Mouse (Mus musculus): ENCODE data around the gene Glyctk. TPM values are rescaled to one million over a fixed set of nuclear protein-coding genes. Genes with fewer than 3 reads are reported as not detected.

Glyctk gene
- total and polyA plus RNA-seq, 3 experiments: 1.00 to 3.5 (median 1.2) TPM

GRCm38 (mm10) chr9:106201895-106202294, 44.0 kb upstream of the Glyctk start:
- Histone ChIP-seq H3K27me3 (ENCODE audit: insufficient read depth, low read length) (no peaks in the 10 kb centered on the region), H3K9me3 (replicated peaks) (no peaks in the 10 kb centered on the region), H3K36me3 (replicated peaks) (peaks cover 39% of the 10 kb centered on the region), H3K4me3 (ENCODE audit: low read depth, low read length) (peak overlapping the region; percentile 83; the same call in 1 of the 2 replicates), H3K4me1 (ENCODE audit: insufficient read depth, low read depth, low read length) (peaks cover 78% of the 10 kb centered on the region)
- ATAC-seq (ENCODE audit: extremely low read depth, insufficient number of reproducible peaks, low FRiP score, poor library complexity, severe bottlenecking): no peak
- TF ChIP-seq TAL1 (conservative IDR thresholded peaks at IDR 0.05; ENCODE audit: low read depth, low read length): no peak
- no peak for TF ChIP-seq POLR2AphosphoS5 (IDR thresholded peaks at IDR 0.05; ENCODE audit: insufficient replicate concordance, low read depth, low read length)
- TF ChIP-seq CTCF (IDR thresholded peaks at IDR 0.05; ENCODE audit: low read depth, low read length): no peak
- TF ChIP-seq GATA2 (IDR thresholded peaks at IDR 0.05; ENCODE audit: borderline replicate concordance, low read depth, low read length): no peak
- no peak for TF ChIP-seq GATA1 (IDR thresholded peaks at IDR 0.05; ENCODE audit: borderline replicate concordance, low read length)
- no peak for DNase-seq (ENCODE audit: low spot score)

- peak within 1 kb of the TSS; percentile 78 for H3K4me3 ChIP-seq (ENCODE audit: low read depth, low read length)
- TF ChIP-seq POLR2AphosphoS5 (IDR thresholded peaks at IDR 0.05; ENCODE audit: insufficient replicate concordance, low read depth, low read length) (no peak), GATA2 (IDR thresholded peaks at IDR 0.05; ENCODE audit: borderline replicate concordance, low read depth, low read length) (no peak), CTCF (IDR thresholded peaks at IDR 0.05; ENCODE audit: low read depth, low read length) (no peak), GATA1 (IDR thresholded peaks at IDR 0.05; ENCODE audit: borderline replicate concordance, low read length) (no peak), TAL1 (conservative IDR thresholded peaks at IDR 0.05; ENCODE audit: low read depth, low read length) (no peak)
- H3K4me1 ChIP-seq (ENCODE audit: insufficient read depth, low read depth, low read length): peaks cover 60% of the 10 kb centered on the region
- no peaks in the 10 kb centered on the region for H3K27me3 ChIP-seq (ENCODE audit: insufficient read depth, low read length)
- H3K9me3 ChIP-seq (replicated peaks): no peaks in the 10 kb centered on the region
- peaks cover 41% of the 10 kb centered on the region for H3K36me3 ChIP-seq (replicated peaks)
- ATAC-seq (ENCODE audit: extremely low read depth, insufficient number of reproducible peaks, low FRiP score, poor library complexity, severe bottlenecking) (no peak), DNase-seq (ENCODE audit: low spot score) (peak; percentile 28)
Observed at GRCm38 (mm10) chr9:106199535-106200272, 41.8 kb upstream of the Glyctk start, which contains the start of gene Ppm1m. TSS of gene Ppm1m (minus strand) at chr9:106199746.

GRCm38 (mm10) chr9:106198962-106199458, 41.1 kb upstream of the Glyctk start:
- Histone ChIP-seq H3K4me1 (ENCODE audit: insufficient read depth, low read depth, low read length) (peaks cover 57% of the 10 kb centered on the region), H3K4me3 (ENCODE audit: low read depth, low read length) (peak overlapping the region; percentile 78), H3K9me3 (replicated peaks) (no peaks in the 10 kb centered on the region), H3K27me3 (ENCODE audit: insufficient read depth, low read length) (no peaks in the 10 kb centered on the region), H3K36me3 (replicated peaks) (peaks cover 41% of the 10 kb centered on the region)
- ATAC-seq (ENCODE audit: extremely low read depth, insufficient number of reproducible peaks, low FRiP score, poor library complexity, severe bottlenecking): peak; percentile 43
- DNase-seq (ENCODE audit: low spot score): peak; percentile 82
- TF ChIP-seq GATA1 (IDR thresholded peaks at IDR 0.05; ENCODE audit: borderline replicate concordance, low read length) (no peak), POLR2AphosphoS5 (IDR thresholded peaks at IDR 0.05; ENCODE audit: insufficient replicate concordance, low read depth, low read length) (no peak), CTCF (IDR thresholded peaks at IDR 0.05; ENCODE audit: low read depth, low read length) (no peak), GATA2 (IDR thresholded peaks at IDR 0.05; ENCODE audit: borderline replicate concordance, low read depth, low read length) (no peak), TAL1 (conservative IDR thresholded peaks at IDR 0.05; ENCODE audit: low read depth, low read length) (no peak)

- Histone ChIP-seq H3K27me3 (ENCODE audit: insufficient read depth, low read length) (no peaks in the 10 kb centered on the region), H3K36me3 (replicated peaks) (peaks cover 52% of the 10 kb centered on the region), H3K9me3 (replicated peaks) (no peaks in the 10 kb centered on the region), H3K4me3 (ENCODE audit: low read depth, low read length) (peak overlapping the region; percentile 48; the same call in 1 of the 2 replicates), H3K4me1 (ENCODE audit: insufficient read depth, low read depth, low read length) (peaks cover 57% of the 10 kb centered on the region)
- ATAC-seq (ENCODE audit: extremely low read depth, insufficient number of reproducible peaks, low FRiP score, poor library complexity, severe bottlenecking): no peak
- no peak for DNase-seq (ENCODE audit: low spot score)
- TF ChIP-seq POLR2AphosphoS5 (IDR thresholded peaks at IDR 0.05; ENCODE audit: insufficient replicate concordance, low read depth, low read length) (no peak), TAL1 (conservative IDR thresholded peaks at IDR 0.05; ENCODE audit: low read depth, low read length) (no peak), CTCF (IDR thresholded peaks at IDR 0.05; ENCODE audit: low read depth, low read length) (no peak), GATA1 (IDR thresholded peaks at IDR 0.05; ENCODE audit: borderline replicate concordance, low read length) (no peak), GATA2 (IDR thresholded peaks at IDR 0.05; ENCODE audit: borderline replicate concordance, low read depth, low read length) (no peak)
Observed at GRCm38 (mm10) chr9:106197732-106198131, 39.8 kb upstream of the Glyctk start.

GRCm38 (mm10) chr9:106197081-106197713, 39.3 kb upstream of the Glyctk start:
- DNase-seq (ENCODE audit: low spot score) (no peak), ATAC-seq (ENCODE audit: extremely low read depth, insufficient number of reproducible peaks, low FRiP score, poor library complexity, severe bottlenecking) (no peak)
- Histone ChIP-seq H3K4me3 (ENCODE audit: low read depth, low read length) (no peak overlapping the region), H3K36me3 (replicated peaks) (peaks cover 58% of the 10 kb centered on the region), H3K27me3 (ENCODE audit: insufficient read depth, low read length) (no peaks in the 10 kb centered on the region), H3K9me3 (replicated peaks) (no peaks in the 10 kb centered on the region), H3K4me1 (ENCODE audit: insufficient read depth, low read depth, low read length) (peaks cover 57% of the 10 kb centered on the region)
- no peak for TF ChIP-seq GATA1 (IDR thresholded peaks at IDR 0.05; ENCODE audit: borderline replicate concordance, low read length)
- no peak for TF ChIP-seq CTCF (IDR thresholded peaks at IDR 0.05; ENCODE audit: low read depth, low read length)
- no peak for TF ChIP-seq GATA2 (IDR thresholded peaks at IDR 0.05; ENCODE audit: borderline replicate concordance, low read depth, low read length)
- TF ChIP-seq TAL1 (conservative IDR thresholded peaks at IDR 0.05; ENCODE audit: low read depth, low read length): no peak
- TF ChIP-seq POLR2AphosphoS5 (IDR thresholded peaks at IDR 0.05; ENCODE audit: insufficient replicate concordance, low read depth, low read length): no peak

GRCm38 (mm10) chr9:106195693-106196092, 37.8 kb upstream of the Glyctk start:
- ATAC-seq (ENCODE audit: extremely low read depth, insufficient number of reproducible peaks, low FRiP score, poor library complexity, severe bottlenecking): no peak
- TF ChIP-seq TAL1 (conservative IDR thresholded peaks at IDR 0.05; ENCODE audit: low read depth, low read length) (no peak), GATA1 (IDR thresholded peaks at IDR 0.05; ENCODE audit: borderline replicate concordance, low read length) (no peak), POLR2AphosphoS5 (IDR thresholded peaks at IDR 0.05; ENCODE audit: insufficient replicate concordance, low read depth, low read length) (no peak), GATA2 (IDR thresholded peaks at IDR 0.05; ENCODE audit: borderline replicate concordance, low read depth, low read length) (no peak), CTCF (IDR thresholded peaks at IDR 0.05; ENCODE audit: low read depth, low read length) (no peak)
- Histone ChIP-seq H3K36me3 (replicated peaks) (peaks cover 73% of the 10 kb centered on the region), H3K9me3 (replicated peaks) (no peaks in the 10 kb centered on the region), H3K27me3 (ENCODE audit: insufficient read depth, low read length) (no peaks in the 10 kb centered on the region), H3K4me3 (ENCODE audit: low read depth, low read length) (no peak overlapping the region), H3K4me1 (ENCODE audit: insufficient read depth, low read depth, low read length) (peaks cover 52% of the 10 kb centered on the region)
- DNase-seq (ENCODE audit: low spot score): no peak
